Mouse (Mus musculus) CH12.LX (cell line): ENCODE data around the gene Dpm2. TPM values are rescaled to one million over a fixed set of nuclear protein-coding genes. Genes with fewer than 3 reads are reported as not detected.

Source experiments
- DNase-seq: peaks from one replicate; pipeline ENCODE4 v3.0.0-alpha.2; 2013; ENCODE audit errors: extremely low read depth
- H3K27ac ChIP-seq: 2 replicates; pipeline ENCODE4 v1.5.1; 2012; ENCODE audit warnings: low read depth, mild to moderate bottlenecking, control low read depth, moderate library complexity; ENCODE audit not compliant: insufficient read depth
- H3K27me3 ChIP-seq: replicated peaks from 2 replicates; pipeline ENCODE3; 2012; ENCODE audit warnings: inconsistent platforms
- H3K36me3 ChIP-seq, 2 experiments: replicated peaks in 1 of 2; 2 replicates each; pipeline versions ENCODE3 to v1.6.1; 2012; ENCODE audit warnings: inconsistent platforms in 1 of 2, low read length in 1 of 2, mild to moderate bottlenecking in 1 of 2, mixed read lengths in 1 of 2, moderate library complexity in 1 of 2; ENCODE audit not compliant: control insufficient read depth in 1 of 2, insufficient read depth in 1 of 2
- H3K4me1 ChIP-seq, 2 experiments: 2 replicates each; pipeline ENCODE4 v1.6.1; 2012; ENCODE audit warnings: inconsistent platforms in 1 of 2, moderate library complexity in 1 of 2; ENCODE audit not compliant: insufficient read depth in 2 of 2, control insufficient read depth in 1 of 2
- H3K4me2 ChIP-seq: 2 replicates; pipeline ENCODE4 v1.6.1; 2012; ENCODE audit warnings: low read depth, mild to moderate bottlenecking, control low read depth; ENCODE audit not compliant: poor library complexity, insufficient read depth, severe bottlenecking
- H3K4me3 ChIP-seq, 3 experiments: fragments of 150-350 bp in 1 of 3; sonication (generic) in 1 of 3; replicated peaks in 1 of 3; 2 replicates each; pipeline versions ENCODE3 to v1.5.1; 2011 to 2012; ENCODE audit warnings: low read depth in 2 of 3, low read length in 2 of 3, mild to moderate bottlenecking in 2 of 3, moderate library complexity in 2 of 3, control low read depth in 1 of 3, improper control_type of control experiment in 1 of 3, inconsistent platforms in 1 of 3, mixed read lengths in 1 of 3; ENCODE audit not compliant: poor library complexity in 1 of 3
- H3K79me2 ChIP-seq: replicated peaks from 2 replicates; pipeline ENCODE4 v1.6.1; 2012; ENCODE audit warnings: mild to moderate bottlenecking, moderate library complexity; ENCODE audit not compliant: control insufficient read depth, poor library complexity, insufficient read depth, severe bottlenecking; ENCODE audit errors: extremely low read depth
- H3K9ac ChIP-seq: 2 replicates; pipeline ENCODE4 v1.6.1; 2012; ENCODE audit warnings: low read depth, mild to moderate bottlenecking, control low read depth, moderate library complexity; ENCODE audit not compliant: insufficient read depth
- H3K9me3 ChIP-seq: replicated peaks from 2 replicates; pipeline ENCODE3; 2012; ENCODE audit warnings: low read length, inconsistent platforms, mixed read lengths
- CHD1 ChIP-seq: IDR thresholded peaks from 2 replicates; pipeline ENCODE4 v1.6.1; 2012; ENCODE audit warnings: low read depth, low read length, improper control_type of control experiment, inconsistent platforms
- E2F4 ChIP-seq: IDR thresholded peaks from 2 replicates; pipeline ENCODE4 v1.6.1; 2011; ENCODE audit warnings: low read depth, low read length, improper control_type of control experiment; ENCODE audit not compliant: insufficient replicate concordance
- ELF1 ChIP-seq: IDR thresholded peaks from 2 replicates; pipeline ENCODE4 v1.6.1; 2014; ENCODE audit warnings: low read depth, mild to moderate bottlenecking, inconsistent platforms, low read length, improper control_type of control experiment
- EP300 ChIP-seq: IDR thresholded peaks from 2 replicates; pipeline ENCODE4 v1.6.1; 2011; ENCODE audit warnings: low read length, improper control_type of control experiment
- GABPA ChIP-seq: IDR thresholded peaks from 2 replicates; pipeline ENCODE4 v1.6.1; 2012; ENCODE audit warnings: low read depth, low read length, improper control_type of control experiment, inconsistent platforms; ENCODE audit not compliant: insufficient replicate concordance
- IRF4 ChIP-seq: IDR thresholded peaks from 2 replicates; pipeline ENCODE4 v1.6.1; 2014; ENCODE audit warnings: low read depth, mild to moderate bottlenecking, inconsistent platforms, low read length, improper control_type of control experiment
- JUN ChIP-seq: IDR thresholded peaks from 2 replicates; pipeline ENCODE4 v1.6.1; 2011; ENCODE audit warnings: low read depth, mild to moderate bottlenecking, low read length, improper control_type of control experiment, moderate library complexity; ENCODE audit not compliant: insufficient read depth
- JUND ChIP-seq: conservative IDR thresholded peaks from 2 replicates; pipeline ENCODE4 v1.6.1; 2011; ENCODE audit warnings: low read depth, low read length, improper control_type of control experiment
- MAX ChIP-seq: IDR thresholded peaks from 2 replicates; pipeline ENCODE4 v1.6.1; 2011; ENCODE audit warnings: low read length, improper control_type of control experiment
- NELFE ChIP-seq: IDR thresholded peaks from 2 replicates; pipeline ENCODE4 v1.6.1; 2011; ENCODE audit warnings: low read depth, low read length, improper control_type of control experiment
- POLR2A ChIP-seq: IDR thresholded peaks from 2 replicates; pipeline ENCODE4 v1.6.1; 2011; ENCODE audit warnings: low read depth, mild to moderate bottlenecking, improper control_type of control experiment, low read length
- RAD21 ChIP-seq: IDR thresholded peaks from 2 replicates; pipeline ENCODE4 v1.6.1; 2011; ENCODE audit warnings: low read depth, mild to moderate bottlenecking, low read length, improper control_type of control experiment, moderate library complexity
- USF1 ChIP-seq: IDR thresholded peaks from 2 replicates; pipeline ENCODE4 v1.6.1; 2014; ENCODE audit warnings: low read depth, mild to moderate bottlenecking, inconsistent platforms, low read length, improper control_type of control experiment
- ZKSCAN1 ChIP-seq: IDR thresholded peaks from 2 replicates; pipeline ENCODE4 v1.6.1; 2012; ENCODE audit warnings: low read depth, inconsistent platforms, low read length, improper control_type of control experiment, borderline replicate concordance
- ZNF384 ChIP-seq: IDR thresholded peaks from 2 replicates; pipeline ENCODE4 v1.6.1; 2012; ENCODE audit warnings: low read depth, low read length, improper control_type of control experiment, inconsistent platforms
- dilution Hi-C: fragments of 300-500 bp; cut with MboI; formaldehyde crosslinking; loops from 2 replicates; pipeline ENCODE4 v1.14.3; 2020; ENCODE audit warnings: low sequenced_read_pairs; ENCODE audit not compliant: extremely low pct_unique_long_range_greater_than_20kb, extremely low pct_ligation_motif_present
- in situ Hi-C: fragments of 300-500 bp; cut with MboI; formaldehyde crosslinking; loops from 3 replicates; pipeline ENCODE4 v1.14.3; 2019; ENCODE audit warnings: low sequenced_read_pairs, low pct_ligation_motif_present, low pct_unique_long_range_greater_than_20kb, mixed read lengths
- polyA plus RNA-seq: library from polyadenylated mRNA; unstranded; fragments of >175 nt; gene quantifications from 2 replicates; pipeline ENCODE4 v1.2.1, GENCODE M21; 2012; ENCODE audit warnings: low read depth; ENCODE audit not compliant: insufficient read length
- total RNA-seq, 2 experiments: library from RNA; depleted of rRNA; stranded (reverse); fragments of 300-350 nt in 1 of 2; fragments of >200 nt in 1 of 2; gene quantifications; 2 replicates each; pipeline ENCODE4 v1.2.3; 2012 to 2014

Gene Dpm2
- total and polyA plus RNA-seq, 3 experiments = 30.9 to 63.6 (median 33.8) TPM

DNA sequence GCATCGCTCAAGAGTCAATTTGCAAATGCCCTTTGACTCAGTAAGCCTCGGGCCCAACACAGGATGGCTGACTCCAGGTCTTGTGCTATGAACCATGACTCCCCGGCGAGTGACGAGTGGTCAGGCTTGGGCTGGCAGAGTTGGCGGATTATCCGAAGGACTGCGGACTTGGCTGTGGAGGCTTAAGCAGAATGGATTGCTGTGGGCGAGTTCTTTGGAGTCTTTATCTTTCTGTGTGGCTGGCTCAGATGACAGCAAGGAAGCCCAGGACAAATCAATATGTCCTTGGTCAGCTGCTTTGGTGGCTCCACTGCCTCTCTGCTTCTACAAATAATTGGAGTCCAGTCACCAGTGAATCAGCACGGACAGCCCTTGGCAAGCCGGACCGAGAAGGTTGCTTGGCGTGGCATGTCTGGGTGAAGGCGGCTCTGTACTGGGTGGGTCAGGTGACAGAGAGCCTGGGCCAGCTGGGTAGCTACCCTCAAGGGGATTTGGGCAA, 43.1 kb upstream of the Dpm2 start:
- Histone ChIP-seq H3K4me3 (no peak overlapping the region), H3K79me2 (no peaks in the 10 kb centered on the region), H3K9me3 (no peaks in the 10 kb centered on the region), H3K4me2 (no peak overlapping the region), H3K27me3 (peaks cover 2% of the 10 kb centered on the region), H3K27ac (no peak overlapping the region), H3K9ac (no peak overlapping the region), H3K4me1 (peaks cover 3 to 23% of the 10 kb centered on the region in 2 experiments; a peak in 3 of 4 replicates), H3K36me3 (no peaks in the 10 kb centered on the region)
- TF ChIP-seq USF1 (0 out of 2 replicates have a peak, but pooled peaks have one; percentile 5), E2F4 (no peak)
- DNase-seq = no peak
- dilution Hi-C loops (no loop called here), in situ Hi-C loops (no loop called here)

DNA sequence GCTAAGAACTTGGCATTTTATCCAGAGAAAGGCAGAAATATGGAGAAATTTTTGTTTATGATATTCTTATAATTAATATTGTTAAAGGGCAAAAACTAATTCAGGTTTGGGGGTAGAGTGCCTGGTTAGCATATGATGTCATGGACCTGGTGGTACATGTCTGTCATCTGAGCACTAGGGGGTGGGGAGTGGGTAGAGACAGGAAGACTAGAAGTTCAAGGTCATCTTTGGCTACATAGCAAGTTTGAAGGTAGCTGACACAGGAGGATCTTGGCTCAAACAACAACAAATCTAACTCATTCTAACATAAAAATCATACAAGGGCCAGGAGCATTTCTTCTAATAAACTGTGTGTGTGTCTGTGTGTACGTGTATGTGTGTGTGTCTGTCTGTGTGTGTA, 42.3 kb upstream of the Dpm2 start:
- in situ Hi-C loops (no loop called here), dilution Hi-C loops (no loop called here)
- no peaks in the 10 kb centered on the region for H3K36me3 ChIP-seq
- H3K27ac ChIP-seq = no peak overlapping the region
- H3K4me2 ChIP-seq = no peak overlapping the region
- no peak for DNase-seq
- no peak overlapping the region for H3K4me3 ChIP-seq
- peaks cover 4% of the 10 kb centered on the region for H3K27me3 ChIP-seq
- no peak for TF ChIP-seq JUND
- TF ChIP-seq RAD21 = no peak
- TF ChIP-seq EP300 = no peak
- TF ChIP-seq GABPA = no peak
- TF ChIP-seq ELF1 = no peak
- TF ChIP-seq POLR2A = no peak
- no peak for TF ChIP-seq NELFE
- no peaks in the 10 kb centered on the region for H3K79me2 ChIP-seq
- peaks cover 3 to 17% of the 10 kb centered on the region in 2 experiments; a peak in 3 of 4 replicates for H3K4me1 ChIP-seq
- H3K9ac ChIP-seq = no peak overlapping the region
- no peaks in the 10 kb centered on the region for H3K9me3 ChIP-seq

DNA sequence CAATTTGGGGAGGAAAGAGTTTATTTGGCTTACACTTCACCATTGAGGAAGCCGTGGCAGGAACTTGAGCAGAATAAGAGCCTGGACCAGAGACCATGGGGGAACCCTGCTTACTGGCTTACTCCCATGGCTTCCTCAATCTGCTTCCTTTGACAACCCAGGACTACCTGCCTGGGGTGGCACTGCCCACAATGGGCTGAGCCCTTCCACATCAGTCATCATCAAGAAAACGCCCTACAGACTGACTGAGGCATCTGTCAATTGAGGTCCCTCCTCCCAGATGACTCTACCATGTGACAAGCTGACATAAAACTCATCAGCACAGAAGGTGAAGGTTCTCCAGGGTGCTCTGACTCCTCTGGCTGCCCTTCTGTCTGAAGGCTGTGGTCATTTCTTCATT, 40.2 kb upstream of the Dpm2 start:
- TF ChIP-seq POLR2A (no peak), EP300 (no peak), USF1 (no peak), ZKSCAN1 (no peak), ZNF384 (no peak), MAX (no peak), JUN (no peak), JUND (no peak), RAD21 (no peak), CHD1 (no peak), IRF4 (no peak), GABPA (no peak)
- Histone ChIP-seq H3K4me3 (no peak overlapping the region), H3K4me1 (peaks cover 3 to 18% of the 10 kb centered on the region in 2 experiments; a peak in 3 of 4 replicates), H3K36me3 (no peaks in the 10 kb centered on the region), H3K27ac (no peak overlapping the region), H3K4me2 (no peak overlapping the region), H3K9ac (no peak overlapping the region), H3K9me3 (no peaks in the 10 kb centered on the region), H3K79me2 (no peaks in the 10 kb centered on the region), H3K27me3 (peaks cover 9% of the 10 kb centered on the region)
- DNase-seq = no peak
- dilution Hi-C loops = no loop called here
- in situ Hi-C loops = no loop called here
